Mouse (Mus musculus): ENCODE results near the gene Tspan11. TPM values are rescaled to one million over a fixed set of nuclear protein-coding genes. Genes with fewer than 3 reads are reported as not detected.

Tspan11 gene
- polyA plus RNA-seq, 1 experiment from 2014 or later: 0.21 TPM

- no peaks in the 10 kb centered on the region for H3K27me3 ChIP-seq
- no peak overlapping the region for H3K27ac ChIP-seq (replicated peaks)
- H3K4me3 ChIP-seq (replicated peaks): no peak overlapping the region
- no peaks in the 10 kb centered on the region for H3K9me3 ChIP-seq (replicated peaks)
- no peak overlapping the region for H3K4me2 ChIP-seq
- no peak overlapping the region for H3K9ac ChIP-seq
- H3K36me3 ChIP-seq (replicated peaks): no peaks in the 10 kb centered on the region
- peak; percentile 44; the same call in 1 of the 2 replicates for ATAC-seq (ENCODE audit: insufficient read depth)
- H3K4me1 ChIP-seq (replicated peaks): no peaks in the 10 kb centered on the region
- WGBS (ENCODE audit: insufficient replicate concordance): 65% methylated on average over 4 of the region's 4 CpGs
Observed at GRCm38 (mm10) chr6:127911687-127912086, 24.3 kb downstream of the Tspan11 start.

- Histone ChIP-seq H3K9me3 (replicated peaks) (no peaks in the 10 kb centered on the region), H3K27ac (replicated peaks) (no peak overlapping the region), H3K9ac (no peak overlapping the region), H3K36me3 (replicated peaks) (no peaks in the 10 kb centered on the region), H3K4me1 (replicated peaks) (no peaks in the 10 kb centered on the region), H3K4me3 (replicated peaks) (no peak overlapping the region), H3K4me2 (no peak overlapping the region), H3K27me3 (no peaks in the 10 kb centered on the region)
- no peak for ATAC-seq (ENCODE audit: insufficient read depth)
- 81% methylated on average over 3 of the region's 3 CpGs for WGBS (ENCODE audit: insufficient replicate concordance)
Observed at GRCm38 (mm10) chr6:127912938-127913337, 25.5 kb downstream of the Tspan11 start.

- H3K4me1 ChIP-seq (replicated peaks): no peaks in the 10 kb centered on the region
- H3K4me2 ChIP-seq: no peak overlapping the region
- H3K27me3 ChIP-seq: 0 out of 2 replicates have a peak, but pooled peaks cover 5% of the 10 kb centered on the region
- no peak for ATAC-seq (ENCODE audit: insufficient read depth)
- H3K4me3 ChIP-seq (replicated peaks): no peak overlapping the region
- H3K9ac ChIP-seq: no peak overlapping the region
- no peaks in the 10 kb centered on the region for H3K9me3 ChIP-seq (replicated peaks)
- WGBS (ENCODE audit: insufficient replicate concordance): 56% methylated on average over 3 of the region's 3 CpGs
- H3K27ac ChIP-seq (replicated peaks): no peak overlapping the region
- H3K36me3 ChIP-seq (replicated peaks): no peaks in the 10 kb centered on the region
Observed at GRCm38 (mm10) chr6:127916993-127917392, 29.6 kb downstream of the Tspan11 start.

- Histone ChIP-seq H3K27ac (replicated peaks) (no peak overlapping the region), H3K4me1 (replicated peaks) (no peaks in the 10 kb centered on the region), H3K36me3 (replicated peaks) (no peaks in the 10 kb centered on the region), H3K9ac (no peak overlapping the region), H3K4me2 (no peak overlapping the region), H3K27me3 (0 out of 2 replicates have a peak, but pooled peaks cover 5% of the 10 kb centered on the region), H3K9me3 (replicated peaks) (no peaks in the 10 kb centered on the region), H3K4me3 (replicated peaks) (no peak overlapping the region)
- WGBS (ENCODE audit: insufficient replicate concordance): 40% methylated on average over 4 of the region's 4 CpGs
- ATAC-seq (ENCODE audit: insufficient read depth): no peak
Observed at GRCm38 (mm10) chr6:127917712-127918111, 30.3 kb downstream of the Tspan11 start.

- no peaks in the 10 kb centered on the region for H3K4me1 ChIP-seq (replicated peaks)
- 49% methylated on average over 6 of the region's 6 CpGs for WGBS (ENCODE audit: insufficient replicate concordance)
- 0 out of 2 replicates have a peak, but pooled peaks cover 5% of the 10 kb centered on the region for H3K27me3 ChIP-seq
- no peak overlapping the region for H3K27ac ChIP-seq (replicated peaks)
- H3K4me3 ChIP-seq (replicated peaks): no peak overlapping the region
- H3K9me3 ChIP-seq (replicated peaks): no peaks in the 10 kb centered on the region
- H3K36me3 ChIP-seq (replicated peaks): no peaks in the 10 kb centered on the region
- H3K9ac ChIP-seq: no peak overlapping the region
- H3K4me2 ChIP-seq: no peak overlapping the region
- no peak for ATAC-seq (ENCODE audit: insufficient read depth)
Observed at GRCm38 (mm10) chr6:127919491-127919890, 32.1 kb downstream of the Tspan11 start.

GRCm38 (mm10) chr6:127920652-127921051 is 33.3 kb downstream of the Tspan11 start:
- no peak overlapping the region for H3K27ac ChIP-seq (replicated peaks)
- no peak overlapping the region for H3K4me3 ChIP-seq (replicated peaks)
- 6% methylated on average over 8 of the region's 8 CpGs for WGBS (ENCODE audit: insufficient replicate concordance)
- no peaks in the 10 kb centered on the region for H3K9me3 ChIP-seq (replicated peaks)
- H3K4me2 ChIP-seq: no peak overlapping the region
- no peak overlapping the region for H3K9ac ChIP-seq
- no peaks in the 10 kb centered on the region for H3K36me3 ChIP-seq (replicated peaks)
- no peaks in the 10 kb centered on the region for H3K4me1 ChIP-seq (replicated peaks)
- no peak for ATAC-seq (ENCODE audit: insufficient read depth)
- 0 out of 2 replicates have a peak, but pooled peaks cover 5% of the 10 kb centered on the region for H3K27me3 ChIP-seq

GRCm38 (mm10) chr6:127921996-127922395 is 34.6 kb downstream of the Tspan11 start:
- no peak overlapping the region for H3K4me2 ChIP-seq
- 53% methylated on average over 9 of the region's 9 CpGs for WGBS (ENCODE audit: insufficient replicate concordance)

GRCm38 (mm10) chr6:127923296-127923695 is 35.9 kb downstream of the Tspan11 start:
- no peak for ATAC-seq (ENCODE audit: insufficient read depth)
- Histone ChIP-seq H3K4me2 (no peak overlapping the region), H3K4me3 (replicated peaks) (no peak overlapping the region), H3K27me3 (0 out of 2 replicates have a peak, but pooled peaks cover 5% of the 10 kb centered on the region), H3K9me3 (replicated peaks) (no peaks in the 10 kb centered on the region), H3K4me1 (replicated peaks) (no peaks in the 10 kb centered on the region), H3K9ac (no peak overlapping the region), H3K27ac (replicated peaks) (no peak overlapping the region), H3K36me3 (replicated peaks) (no peaks in the 10 kb centered on the region)
- 62% methylated on average over 9 of the region's 9 CpGs for WGBS (ENCODE audit: insufficient replicate concordance)

More at GRCm38 (mm10) chr6:127921996-127922395, 34.6 kb downstream of the Tspan11 start:
- no peak overlapping the region for H3K27ac ChIP-seq (replicated peaks)
- H3K9ac ChIP-seq: no peak overlapping the region
- H3K4me1 ChIP-seq (replicated peaks): no peaks in the 10 kb centered on the region
- H3K4me3 ChIP-seq (replicated peaks): no peak overlapping the region
- 0 out of 2 replicates have a peak, but pooled peaks cover 5% of the 10 kb centered on the region for H3K27me3 ChIP-seq
- H3K9me3 ChIP-seq (replicated peaks): no peaks in the 10 kb centered on the region
- no peak for ATAC-seq (ENCODE audit: insufficient read depth)
- H3K36me3 ChIP-seq (replicated peaks): no peaks in the 10 kb centered on the region

- H3K9ac ChIP-seq: no peak overlapping the region
- H3K27me3 ChIP-seq: 0 out of 2 replicates have a peak, but pooled peaks cover 5% of the 10 kb centered on the region
- H3K9me3 ChIP-seq (replicated peaks): no peaks in the 10 kb centered on the region
- no peaks in the 10 kb centered on the region for H3K36me3 ChIP-seq (replicated peaks)
- ATAC-seq (ENCODE audit: insufficient read depth): no peak
- H3K27ac ChIP-seq (replicated peaks): no peak overlapping the region
- 52% methylated on average over 6 of the region's 6 CpGs for WGBS (ENCODE audit: insufficient replicate concordance)
- H3K4me3 ChIP-seq (replicated peaks): no peak overlapping the region
- no peak overlapping the region for H3K4me2 ChIP-seq
- no peaks in the 10 kb centered on the region for H3K4me1 ChIP-seq (replicated peaks)
Observed at GRCm38 (mm10) chr6:127924750-127925149, 37.4 kb downstream of the Tspan11 start.

- Histone ChIP-seq H3K4me3 (replicated peaks) (no peak overlapping the region), H3K9me3 (replicated peaks) (no peaks in the 10 kb centered on the region), H3K9ac (no peak overlapping the region), H3K27me3 (no peaks in the 10 kb centered on the region), H3K36me3 (replicated peaks) (no peaks in the 10 kb centered on the region), H3K4me1 (replicated peaks) (no peaks in the 10 kb centered on the region), H3K4me2 (no peak overlapping the region), H3K27ac (replicated peaks) (no peak overlapping the region)
- 48% methylated on average over 9 of the region's 9 CpGs for WGBS (ENCODE audit: insufficient replicate concordance)
- no peak for ATAC-seq (ENCODE audit: insufficient read depth)
Observed at GRCm38 (mm10) chr6:127925915-127926314, 38.5 kb downstream of the Tspan11 start.

GRCm38 (mm10) chr6:127928682-127929081 is 41.3 kb downstream of the Tspan11 start:
- no peaks in the 10 kb centered on the region for H3K4me1 ChIP-seq (replicated peaks)
- H3K9ac ChIP-seq: no peak overlapping the region
- H3K27me3 ChIP-seq: no peaks in the 10 kb centered on the region
- WGBS (ENCODE audit: insufficient replicate concordance): 70% methylated on average over 5 of the region's 5 CpGs
- no peaks in the 10 kb centered on the region for H3K9me3 ChIP-seq (replicated peaks)
- ATAC-seq (ENCODE audit: insufficient read depth): no peak
- H3K4me2 ChIP-seq: no peak overlapping the region
- H3K36me3 ChIP-seq (replicated peaks): no peaks in the 10 kb centered on the region
- no peak overlapping the region for H3K27ac ChIP-seq (replicated peaks)
- no peak overlapping the region for H3K4me3 ChIP-seq (replicated peaks)

- 60% methylated on average over 5 of the region's 5 CpGs for WGBS (ENCODE audit: insufficient replicate concordance)
- H3K36me3 ChIP-seq (replicated peaks): no peaks in the 10 kb centered on the region
- no peak overlapping the region for H3K4me3 ChIP-seq (replicated peaks)
- no peaks in the 10 kb centered on the region for H3K9me3 ChIP-seq (replicated peaks)
- H3K27ac ChIP-seq (replicated peaks): no peak overlapping the region
- no peak overlapping the region for H3K4me2 ChIP-seq
- no peak for ATAC-seq (ENCODE audit: insufficient read depth)
- H3K4me1 ChIP-seq (replicated peaks): no peaks in the 10 kb centered on the region
- no peaks in the 10 kb centered on the region for H3K27me3 ChIP-seq
- no peak overlapping the region for H3K9ac ChIP-seq
Observed at GRCm38 (mm10) chr6:127932697-127933096, 45.3 kb downstream of the Tspan11 start.
